Mouse (Mus musculus) limb, embryonic 12.5 days (tissue): ENCODE data around the gene Clec1b. TPM values are rescaled to one million over a fixed set of nuclear protein-coding genes. Genes with fewer than 3 reads are reported as not detected.

Experiments used
- polyA plus RNA-seq: library from polyadenylated mRNA; unstranded; fragments of >200 nt; fragmentation: Nextera tagmentation; extraction: Ambion mirVana; gene quantifications from 2 replicates; pipeline ENCODE4 v1.2.1, GENCODE M21; 2016

The Clec1b gene
- polyA plus RNA-seq, 1 experiment from 2014 or later, result 3.7 TPM

Other genes starting within 250 kb of the Clec1b start
- 0.23 TPM in 1 of 2 replicates, not detected in the other for gene Clec2d, start 216.7 kb upstream of the Clec1b start, polyA plus RNA-seq
- 0.10 TPM in 1 of 2 replicates, not detected in the other for gene Cd69, start 121.9 kb upstream of the Clec1b start, polyA plus RNA-seq
- not detected in 2 replicates for gene 4922502D21Rik, start 65.5 kb upstream of the Clec1b start, polyA plus RNA-seq
- gene Clec12a, start 54.6 kb upstream of the Clec1b start, polyA plus RNA-seq, result 0.36 and 0.38 TPM in 2 replicates
- gene Clec12b, start 11.4 kb upstream of the Clec1b start, polyA plus RNA-seq, result not detected in 2 replicates
- 0.10 TPM in 1 of 2 replicates, not detected in the other for gene Clec9a, start 11.6 kb downstream of the Clec1b start, polyA plus RNA-seq
- gene Clec1a, start 54.7 kb downstream of the Clec1b start, polyA plus RNA-seq, result 1.3 and 1.7 TPM in 2 replicates
- not detected in 2 replicates for gene Olr1, start 109.9 kb downstream of the Clec1b start, polyA plus RNA-seq
- not detected in 2 replicates for gene Tmem52b, start 115.3 kb downstream of the Clec1b start, polyA plus RNA-seq
- 46.4 and 46.6 TPM in 2 replicates for gene Gabarapl1, start 135.9 kb downstream of the Clec1b start, polyA plus RNA-seq
- not detected in 2 replicates for gene Klre1, start 180.6 kb downstream of the Clec1b start, polyA plus RNA-seq
- gene Klrd1, start 194.5 kb downstream of the Clec1b start, polyA plus RNA-seq, result not detected in 2 replicates
- not detected in 2 replicates for gene Klrk1, start 226.6 kb downstream of the Clec1b start, polyA plus RNA-seq
- not detected in 2 replicates for gene Klrc3, start 246.0 kb downstream of the Clec1b start, polyA plus RNA-seq